Mouse (Mus musculus): ENCODE results near the gene Tnfrsf25.

The Tnfrsf25 gene

GRCm38 (mm10) chr4:152115921-152116612, at the start of gene Tnfrsf25:
Gene Tnfrsf25 (plus strand): TSS chr4:152115934.
- no peak for DNase-seq

DNA sequence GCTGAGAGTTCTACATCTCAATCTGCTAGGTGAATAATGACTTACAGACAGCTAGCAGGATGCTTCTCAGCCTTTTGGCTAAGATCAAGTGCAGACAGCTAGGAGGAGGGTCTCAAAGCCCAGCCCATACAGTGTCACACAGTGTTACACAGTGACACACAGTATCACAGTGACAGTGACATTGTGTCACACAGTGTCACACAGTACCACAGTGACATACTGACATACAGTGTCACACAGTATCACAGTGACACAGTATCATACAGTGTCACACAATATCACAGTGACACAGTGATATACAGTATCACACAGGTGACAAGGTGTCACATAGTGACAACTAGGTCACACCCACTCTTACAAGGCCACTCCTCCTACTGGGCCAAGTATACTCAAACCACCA, 48.5 kb upstream of the Tnfrsf25 start:
- DNase-seq, result no peak

GRCm38 (mm10) chr4:152068166-152068724, 47.5 kb upstream of the Tnfrsf25 start:
- no peak for DNase-seq

DNA sequence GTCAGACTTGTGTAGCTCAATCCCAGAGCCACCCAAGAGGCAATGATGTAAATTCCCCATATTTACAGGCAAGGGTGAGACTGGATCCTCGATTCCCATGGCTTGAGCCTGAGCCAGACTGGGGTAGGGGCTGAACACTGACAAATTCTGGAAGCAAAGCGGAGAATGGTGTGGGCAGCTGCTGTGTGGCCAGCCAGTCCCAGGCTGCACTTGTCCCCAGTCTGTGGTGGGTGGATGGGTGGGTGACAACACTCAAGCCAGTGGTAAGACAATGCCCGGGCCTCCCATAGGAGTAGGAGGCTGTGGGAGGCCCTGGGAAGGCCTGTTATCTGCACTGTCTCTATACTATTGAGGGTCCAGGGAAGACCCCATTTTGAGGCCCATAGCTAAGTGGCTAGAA, 46.5 kb upstream of the Tnfrsf25 start:
- no peak for DNase-seq

DNA sequence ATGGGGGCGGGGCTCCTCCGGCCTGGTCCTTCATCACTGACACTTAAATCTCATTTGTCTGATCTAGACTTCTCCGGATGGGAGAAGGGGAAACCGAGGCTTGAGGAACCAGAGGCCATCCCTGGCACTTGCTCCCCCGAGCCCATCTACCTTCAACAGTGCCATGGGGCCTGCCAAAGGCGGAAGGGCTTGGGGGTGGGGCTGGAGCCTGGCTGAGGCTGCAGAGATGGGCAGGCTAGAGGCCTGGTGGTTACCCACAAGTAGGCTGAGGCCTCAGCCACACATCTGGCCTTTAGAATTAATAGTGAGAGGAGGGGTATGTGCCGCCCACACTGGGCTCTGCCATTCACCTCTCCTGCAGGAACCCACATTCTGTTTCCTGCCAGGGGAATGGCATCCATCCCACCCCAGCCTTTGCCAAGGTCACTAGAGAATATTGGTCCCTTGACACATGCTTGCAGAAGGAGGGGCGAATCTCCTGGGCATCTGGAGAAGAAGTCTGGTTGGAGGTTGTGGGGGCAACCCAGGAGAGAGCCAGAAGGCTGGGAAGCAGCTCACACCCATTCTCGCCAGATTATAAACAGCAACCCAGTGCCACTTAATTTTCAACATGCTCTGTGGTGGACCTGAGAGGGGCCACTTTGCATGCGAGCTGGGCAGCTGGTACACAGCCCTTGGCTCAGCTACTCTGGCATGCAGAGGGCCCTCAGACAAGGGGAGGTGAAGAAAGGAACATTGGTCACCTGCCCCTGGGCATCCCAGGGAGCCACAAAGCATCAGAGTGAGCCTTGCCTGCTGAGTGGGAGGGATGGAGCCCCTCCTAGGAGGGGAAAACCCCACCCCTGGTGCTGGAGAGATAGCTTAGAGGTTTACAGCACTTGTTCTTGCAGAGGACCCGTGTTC, 45.0 kb upstream of the Tnfrsf25 start:
- DNase-seq, result peak; percentile 24

GRCm38 (mm10) chr4:152072121-152072601, 43.6 kb upstream of the Tnfrsf25 start, which contains the start of gene Plekhg5:
Gene Plekhg5 (plus strand): TSS chr4:152072498.
- DNase-seq, result peak; percentile 80

- DNase-seq, result peak; percentile 33
Observed at GRCm38 (mm10) chr4:152072655-152073054, 43.1 kb upstream of the Tnfrsf25 start.

DNA sequence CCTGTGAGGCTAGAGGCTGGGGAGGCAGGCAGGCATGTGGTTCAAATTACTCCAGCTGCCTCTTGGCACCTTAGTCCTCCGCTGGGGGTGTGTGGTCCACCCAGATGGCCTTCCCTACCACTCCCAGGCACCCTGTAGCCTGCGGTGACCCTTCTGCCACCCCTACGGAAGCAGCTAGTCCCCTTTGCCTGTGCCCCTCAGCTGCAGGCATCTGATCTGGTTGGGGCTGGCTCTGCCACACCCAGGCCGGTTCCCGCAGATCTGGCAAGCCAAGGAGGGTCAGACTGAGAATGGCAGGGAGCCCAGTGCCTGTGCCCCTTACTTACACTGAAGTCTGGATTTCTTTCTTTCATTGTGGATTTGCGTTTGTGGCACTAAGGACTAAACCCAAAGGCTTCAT, 42.0 kb upstream of the Tnfrsf25 start:
- DNase-seq, result no peak

DNA sequence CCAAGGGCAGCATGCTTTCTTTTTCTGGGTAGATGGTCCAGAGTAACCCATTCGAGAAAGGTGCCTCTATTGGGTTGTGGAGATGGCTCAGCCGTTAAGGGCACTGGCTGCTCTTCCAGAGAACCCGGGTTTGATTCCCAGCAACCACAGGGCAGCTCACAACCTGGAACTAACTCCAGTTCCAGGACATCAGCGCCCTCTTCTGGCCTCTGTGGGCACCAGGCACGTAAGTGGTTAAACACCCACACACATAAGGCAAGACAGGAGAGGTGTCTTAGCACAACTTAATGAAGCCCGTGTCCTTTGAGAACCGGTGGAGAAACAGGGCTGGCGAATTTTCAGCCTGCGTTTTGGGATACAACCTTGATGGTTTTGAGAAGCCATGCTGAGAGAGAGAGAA, 41.2 kb upstream of the Tnfrsf25 start:
- DNase-seq, result no peak

DNA sequence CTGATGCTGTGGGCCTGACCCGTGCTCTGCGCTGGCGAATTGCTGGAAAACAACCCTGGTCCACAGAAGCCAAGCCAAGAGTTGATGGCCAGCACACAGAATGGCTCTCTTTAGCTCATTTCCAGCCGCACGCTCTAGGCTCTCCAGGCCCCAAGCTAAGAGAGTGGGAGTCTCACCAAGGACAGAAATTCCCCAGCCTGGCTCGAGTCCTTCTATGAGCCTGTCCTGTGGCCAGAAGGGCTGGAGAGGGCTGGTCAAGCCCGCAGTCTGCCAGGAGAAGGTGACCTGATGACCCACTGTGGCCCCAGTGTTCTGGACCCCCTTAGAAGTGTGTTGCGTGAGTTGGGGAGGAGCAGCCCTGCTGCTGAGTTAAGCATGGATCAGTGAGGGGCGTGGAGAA, 38.5 kb upstream of the Tnfrsf25 start:
- DNase-seq, result no peak

GRCm38 (mm10) chr4:152078105-152078530, 37.6 kb upstream of the Tnfrsf25 start:
- DNase-seq, result no peak

DNA sequence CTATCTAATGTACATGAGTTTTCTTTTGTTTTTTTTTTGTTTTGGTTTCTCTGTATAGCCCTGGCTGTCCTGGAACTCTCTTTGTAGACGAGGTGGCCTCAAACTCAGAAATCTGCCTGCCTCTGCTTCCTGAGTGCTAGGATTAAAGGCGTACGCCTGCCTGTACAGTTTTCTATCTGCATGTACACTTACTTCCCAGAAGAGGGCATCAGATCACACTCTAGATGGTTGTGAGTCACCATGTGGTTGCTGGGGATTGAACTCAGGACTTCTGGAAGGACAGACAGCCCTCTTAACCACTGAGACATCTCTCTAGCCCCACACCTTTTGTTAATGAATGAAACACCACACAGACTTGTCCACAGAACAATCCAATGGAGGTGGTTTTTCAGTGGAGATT, 36.5 kb upstream of the Tnfrsf25 start:
- no peak for DNase-seq

DNA sequence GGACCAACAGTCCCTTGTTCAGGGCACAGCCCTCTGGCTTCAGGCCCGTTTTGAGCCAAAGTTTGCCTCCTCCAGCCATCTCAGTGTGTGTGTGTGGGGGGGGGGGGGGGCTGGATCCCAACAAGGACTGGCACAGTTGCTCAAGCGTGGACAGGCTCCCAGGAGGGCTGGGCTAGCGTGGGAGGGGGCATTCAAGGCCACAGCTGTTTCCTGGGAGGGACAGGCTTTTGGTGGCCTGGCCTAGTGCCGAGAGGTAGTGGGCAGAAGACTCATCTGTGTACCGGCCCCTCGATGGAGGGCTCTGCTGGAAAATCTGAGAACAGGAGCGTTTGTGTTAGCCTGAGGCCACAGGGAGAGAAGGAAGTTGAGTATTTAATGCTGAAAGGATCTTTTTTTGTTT, 35.8 kb upstream of the Tnfrsf25 start:
- no peak for DNase-seq

DNA sequence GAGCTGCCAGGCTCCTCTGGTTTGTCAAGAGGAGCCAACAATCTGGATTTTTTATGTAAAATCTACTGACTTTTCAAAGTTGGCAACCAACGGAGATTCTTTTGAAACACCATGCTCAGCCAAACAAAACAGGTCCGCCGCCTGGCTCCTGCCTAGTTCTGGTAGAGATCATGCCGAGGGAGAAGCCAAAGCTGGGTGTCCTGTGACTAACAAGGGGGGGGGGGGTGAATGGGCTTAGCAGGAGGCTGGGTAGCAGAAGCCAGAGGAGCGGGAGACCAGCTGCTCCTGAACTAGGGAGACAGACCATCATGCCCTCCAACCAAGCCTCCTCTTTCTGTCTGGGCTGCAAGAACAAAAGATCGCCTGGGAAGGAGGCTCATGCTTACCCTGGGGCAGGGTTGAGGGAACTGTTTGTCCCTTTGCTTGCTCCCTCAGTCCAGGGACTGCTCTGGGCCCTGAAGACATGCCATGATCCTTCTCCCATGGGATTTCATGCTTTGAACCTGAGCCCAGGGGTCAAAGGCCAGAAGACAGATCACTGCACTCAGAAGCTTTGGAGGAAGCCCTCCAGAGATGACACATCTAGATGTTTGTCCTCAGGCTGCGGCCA, 32.0 kb upstream of the Tnfrsf25 start:
- DNase-seq, result no peak

GRCm38 (mm10) chr4:152084616-152085015, 31.1 kb upstream of the Tnfrsf25 start:
- DNase-seq, result no peak

DNA sequence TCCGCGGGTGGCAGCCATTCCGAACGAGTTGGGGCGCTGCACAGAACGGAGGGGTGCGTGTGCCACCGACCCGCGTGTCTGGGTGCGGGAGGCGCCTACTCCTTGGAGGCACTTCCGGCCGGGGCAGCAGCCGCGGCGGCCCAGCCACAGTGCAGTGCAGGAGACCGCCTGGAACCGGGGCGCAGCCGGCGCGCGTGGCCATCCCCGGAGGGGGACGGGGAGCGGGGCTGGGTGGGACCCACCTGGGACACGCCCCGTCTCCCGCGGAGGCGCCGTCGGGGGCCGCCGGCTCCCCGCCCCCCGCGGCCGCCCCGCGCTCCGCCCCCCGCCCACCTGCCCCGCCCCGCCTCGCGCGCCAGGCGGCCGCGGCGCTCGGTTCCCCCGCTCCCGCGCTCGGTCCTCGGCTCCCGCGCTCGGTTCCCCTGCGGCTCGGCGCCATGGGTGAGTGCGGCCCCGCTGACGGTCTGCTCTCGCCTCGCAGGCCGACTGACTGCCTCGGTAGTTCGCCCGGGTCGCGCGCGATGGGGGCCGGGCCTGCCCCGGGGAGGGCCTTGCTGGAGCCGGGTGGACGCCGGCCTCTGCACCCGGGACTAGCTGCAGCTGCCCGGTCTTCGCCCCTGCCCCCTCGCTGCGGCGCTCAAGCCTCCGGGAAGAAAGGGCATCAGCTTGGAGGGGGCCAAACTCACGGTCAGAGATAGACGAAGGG, 29.1 kb upstream of the Tnfrsf25 start:
- peak; percentile 52 for DNase-seq

DNA sequence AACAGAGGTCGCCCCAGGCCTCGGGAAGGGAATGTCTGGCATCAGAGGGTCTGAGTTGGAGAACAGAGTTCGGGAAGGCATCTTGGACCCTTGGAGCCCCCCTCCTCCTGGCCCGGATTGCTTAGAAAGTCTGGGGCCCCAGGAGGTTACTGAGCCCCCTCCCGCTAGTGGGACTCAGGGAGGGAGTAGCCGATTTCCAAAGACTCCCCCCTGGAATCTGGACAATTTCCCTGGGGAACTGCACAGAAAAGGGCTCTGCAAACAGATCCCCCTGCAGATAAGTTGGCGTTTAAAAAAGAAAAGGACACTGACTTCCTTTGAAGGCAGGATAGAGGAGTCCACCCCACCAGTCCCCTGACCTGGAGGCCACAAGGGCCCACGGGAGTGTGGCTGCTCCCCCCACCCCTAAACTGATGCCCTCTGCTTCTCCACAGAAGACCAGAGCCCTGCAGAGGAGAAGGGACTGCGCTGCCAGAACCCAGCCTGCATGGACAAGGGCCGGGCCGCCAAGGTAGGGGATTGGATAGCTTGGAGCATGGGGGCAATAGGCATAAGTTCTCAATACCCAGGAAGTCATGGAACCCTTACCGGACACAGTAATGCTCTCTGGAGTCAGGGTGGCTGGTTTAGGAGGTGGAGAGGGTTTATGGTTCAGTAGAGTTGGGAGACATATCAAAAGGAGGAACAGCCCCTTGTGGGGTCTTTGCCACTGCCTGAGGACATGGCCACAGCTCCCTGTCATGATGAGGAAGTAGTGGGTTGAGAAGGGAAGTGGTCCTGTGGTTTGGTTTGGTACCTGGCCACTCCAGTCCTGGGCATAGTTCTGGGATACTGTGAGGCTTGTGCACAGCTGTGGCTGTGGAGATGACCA, 28.3 kb upstream of the Tnfrsf25 start:
- DNase-seq, result no peak

- DNase-seq, result peak; percentile 66
Observed at GRCm38 (mm10) chr4:152088133-152088532, 27.6 kb upstream of the Tnfrsf25 start.

- DNase-seq, result no peak
Observed at GRCm38 (mm10) chr4:152088556-152089120, 27.1 kb upstream of the Tnfrsf25 start.

GRCm38 (mm10) chr4:152090191-152090590, 25.5 kb upstream of the Tnfrsf25 start:
- DNase-seq, result no peak

DNA sequence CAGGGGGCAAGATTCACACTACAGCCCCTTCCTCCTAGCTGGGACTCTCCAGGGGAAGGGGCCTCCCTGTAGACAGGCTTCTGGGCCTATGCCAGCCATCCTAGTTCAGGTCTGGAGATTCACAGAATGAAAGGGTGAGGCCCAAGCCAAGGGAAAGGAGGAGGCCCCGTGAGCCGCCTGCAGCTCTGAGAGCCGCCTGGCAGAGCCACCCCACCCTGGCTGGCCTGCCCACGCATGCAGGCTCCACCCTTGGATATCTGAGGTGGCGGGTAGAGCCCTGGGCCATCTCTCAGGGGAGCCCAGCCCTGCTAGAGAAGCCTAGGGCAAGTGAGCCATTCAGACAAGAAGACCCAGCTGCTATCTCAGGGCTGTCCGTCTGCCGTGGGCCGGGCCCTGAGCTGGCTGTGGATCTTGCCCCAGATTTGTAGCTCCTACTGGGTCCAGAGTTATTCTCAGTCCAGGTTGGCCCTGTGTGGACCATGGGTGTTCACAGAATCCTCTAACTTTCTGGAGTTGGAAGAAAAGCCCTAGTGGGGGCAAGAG, 22.9 kb upstream of the Tnfrsf25 start:
- DNase-seq, result no peak

All from lung, postnatal 36 days (tissue).